Mouse (Mus musculus): Measurements from ENCODE around the gene Pde4a.

Pde4a gene

GRCm38 (mm10) chr9:21165041-21165951 is at the start of gene Pde4a:
TSS of gene Pde4a (plus strand) at chr9:21165714.
- DNase-seq: peak; percentile 47

- DNase-seq: no peak
Measured at GRCm38 (mm10) chr9:21117073-21117472, 48.4 kb upstream of the Pde4a start.

GRCm38 (mm10) chr9:21121483-21121882 is 44.0 kb upstream of the Pde4a start:
- DNase-seq: peak; percentile 26

- DNase-seq: no peak
Measured at GRCm38 (mm10) chr9:21124837-21125236, 40.7 kb upstream of the Pde4a start.

- no peak for DNase-seq
Measured at GRCm38 (mm10) chr9:21125502-21126258, 39.8 kb upstream of the Pde4a start.

- no peak for DNase-seq
Measured at GRCm38 (mm10) chr9:21126259-21126627, 39.3 kb upstream of the Pde4a start.

GRCm38 (mm10) chr9:21131059-21131956 is 34.2 kb upstream of the Pde4a start, which contains the start of gene Tyk2:
TSS of gene Tyk2 (minus strand) at chr9:21131243.
- peak; percentile 98 for DNase-seq

- peak; percentile 47 for DNase-seq
Measured at GRCm38 (mm10) chr9:21132102-21132775, 33.3 kb upstream of the Pde4a start.

- no peak for DNase-seq
Measured at GRCm38 (mm10) chr9:21133064-21133707, 32.3 kb upstream of the Pde4a start.

GRCm38 (mm10) chr9:21134595-21135328 is 30.8 kb upstream of the Pde4a start:
- DNase-seq: peak; percentile 64

GRCm38 (mm10) chr9:21135329-21135890 is 30.1 kb upstream of the Pde4a start:
- DNase-seq: no peak

GRCm38 (mm10) chr9:21135941-21136381 is 29.6 kb upstream of the Pde4a start:
- DNase-seq: no peak

GRCm38 (mm10) chr9:21136401-21136800 is 29.1 kb upstream of the Pde4a start:
- DNase-seq: peak; percentile 42

GRCm38 (mm10) chr9:21137229-21137628 is 28.3 kb upstream of the Pde4a start:
- DNase-seq: peak; percentile 73

- DNase-seq: no peak
Measured at GRCm38 (mm10) chr9:21138386-21138785, 27.1 kb upstream of the Pde4a start.

GRCm38 (mm10) chr9:21141922-21142321 is 23.6 kb upstream of the Pde4a start:
- no peak for DNase-seq

- DNase-seq: no peak
Measured at GRCm38 (mm10) chr9:21144361-21144760, 21.2 kb upstream of the Pde4a start.

- no peak for DNase-seq
Measured at GRCm38 (mm10) chr9:21145431-21145830, 20.1 kb upstream of the Pde4a start.

GRCm38 (mm10) chr9:21146722-21147121 is 18.8 kb upstream of the Pde4a start:
- DNase-seq: no peak

- DNase-seq: no peak
Measured at GRCm38 (mm10) chr9:21148427-21148826, 17.1 kb upstream of the Pde4a start.
